In genomic region chr2:13572647-13573407, GRCm38 (mm10) we compare ENCODE assay signal across 8 mouse cellular contexts. TPM values are rescaled to one million over a fixed set of nuclear protein-coding genes. Genes with fewer than 3 reads are reported as not detected.
DNase-seq lines count a peak whose midpoint lies in the region; ATAC-seq and TF ChIP-seq lines count a peak whose summit lies in the region.

No protein-coding gene starts in this region.

- no peak for TF ChIP-seq CTCF in G1E (IDR thresholded peaks at IDR 0.05; ENCODE audit: low read depth, low read length)

- H3K9ac ChIP-seq in heart, embryonic 12.5 days = peak overlapping the region; percentile 97

- peak overlapping the region; percentile 87 for H3K4me3 ChIP-seq in heart, embryonic 12.5 days
- peak overlapping the region; percentile 75; the same call in 1 of the 2 replicates for H3K4me3 ChIP-seq in G1E (ENCODE audit: low read depth, low read length)
- peak overlapping the region; percentile 83 for H3K4me3 ChIP-seq in macrophage (ENCODE audit: inconsistent target)

- ATAC-seq in heart, embryonic 12.5 days (ENCODE audit: insufficient number of reproducible peaks, low FRiP score) = peak; percentile 5; the same call in 1 of the 2 replicates
- ATAC-seq in G1E (ENCODE audit: extremely low read depth, insufficient number of reproducible peaks, low FRiP score, poor library complexity, severe bottlenecking) = peak; percentile 9; the same call in 1 of the 2 replicates
- peak; percentile 5 for ATAC-seq in granulocyte monocyte progenitor cell, adult 5-6 weeks (replicated peaks; ENCODE audit: poor library complexity, severe bottlenecking)

- H3K27me3 ChIP-seq in heart, embryonic 12.5 days (replicated peaks) = no peaks in the 10 kb centered on the region
- H3K27me3 ChIP-seq in G1E (ENCODE audit: insufficient read depth, low read length) = peaks cover 68% of the 10 kb centered on the region

- no peaks in the 10 kb centered on the region for H3K9me3 ChIP-seq in heart, embryonic 12.5 days (replicated peaks)
- H3K9me3 ChIP-seq in G1E (replicated peaks) = no peaks in the 10 kb centered on the region

- H3K4me1 ChIP-seq in heart, embryonic 12.5 days (replicated peaks) = peaks cover 17% of the 10 kb centered on the region
- H3K4me1 ChIP-seq in G1E (ENCODE audit: insufficient read depth, low read depth, low read length) = peaks cover 42% of the 10 kb centered on the region

- no peak for DNase-seq in heart, adult 8-10 months (ENCODE audit: low spot score)
- DNase-seq in G1E (ENCODE audit: low spot score) = peak; percentile 7
- no peak for DNase-seq in urinary bladder, adult 2 months (ENCODE audit: low spot score)
- DNase-seq in frontal cortex, postnatal 10 days (ENCODE audit: low spot score in 2 of 2) = no peak
- DNase-seq in ovary, postnatal 14 days (ENCODE audit: low spot score) = no peak

- peak overlapping the region; percentile 94 for H3K27ac ChIP-seq in heart, embryonic 12.5 days (ENCODE audit: poor library complexity, severe bottlenecking)
- H3K27ac ChIP-seq in macrophage = peak overlapping the region; percentile 98

- H3K79me2 ChIP-seq in macrophage (ENCODE audit: inconsistent target) = peaks cover 39% of the 10 kb centered on the region

- 10% methylated on average over 12 of the region's 12 CpGs for WGBS in heart, embryonic 12.5 days
- under 1% methylated on average over 11 of the region's 12 CpGs for WGBS in macrophage (ENCODE audit: missing documents)

- peaks cover 14% of the 10 kb centered on the region for H3K36me3 ChIP-seq in heart, embryonic 12.5 days
- H3K36me3 ChIP-seq in G1E (replicated peaks) (peaks cover 3% of the 10 kb centered on the region), macrophage (ENCODE audit: inconsistent target) (peaks cover 11% of the 10 kb centered on the region)

- peak overlapping the region; percentile 71 for H3K4me2 ChIP-seq in heart, embryonic 12.5 days

RNA-seq across cellular contexts. Expression of gene Vim, which starts 0.9 kb away (rescaled TPM):
- polyA plus RNA-seq in heart, embryonic 12.5 days (2016; fragmentation: Nextera tagmentation; extraction: Ambion mirVana) = 912 and 971 TPM in 2 replicates
- 100 to 1,000 TPM; 214 to 291 (median 257) TPM for total RNA-seq in heart, adult 8-10 months (2022)
- total RNA-seq in G1E (2014; fragmentation: Nextera tagmentation) = 222 and 227 TPM in 2 replicates
- 1,355 and 1,410 TPM in 2 replicates for total RNA-seq in G1E (2017)
- 451 and 565 TPM in 2 replicates for polyA plus RNA-seq in G1E (2012)
- total RNA-seq in granulocyte monocyte progenitor cell, adult 5-6 weeks (2014; fragmentation: Nextera tagmentation) = 686 and 736 TPM in 2 replicates
- 783 and 809 TPM in 2 replicates for total RNA-seq in granulocyte monocyte progenitor cell, adult 5-6 weeks (2017)
- total RNA-seq in macrophage (2018; cell fraction: chromatin; rRNA removed) = 1,000 to 10,000 TPM in 11 of 26 experiments, 100 to 1,000 TPM in 15; 356 to 3,689 (median 853) TPM
- total RNA-seq in macrophage (2018; cell fraction: cytosol; rRNA removed) = 1,000 to 10,000 TPM; 1,475 to 4,121 (median 2,080) TPM
- total RNA-seq in macrophage (2018; cell fraction: nucleus; rRNA removed) = 1,000 to 10,000 TPM in 22 of 26 experiments, 100 to 1,000 TPM in 4; 768 to 3,052 (median 1,507) TPM
- 760 to 2,516 TPM (median 1,050 TPM) in 3 replicates for polyA plus RNA-seq in macrophage (2018)
- 971 and 1,095 TPM in 2 replicates for polyA plus RNA-seq in urinary bladder, adult 2 months (2012; rRNA removed)

RNA-seq across cellular contexts. Expression of gene Trdmt1, which starts 28.4 kb away (rescaled TPM):
- polyA plus RNA-seq in heart, embryonic 12.5 days (2016; fragmentation: Nextera tagmentation; extraction: Ambion mirVana) = 7.4 and 8.2 TPM in 2 replicates
- 1 to 10 TPM; 6.3 to 8.9 (median 7.5) TPM for total RNA-seq in heart, adult 8-10 months (2022)
- total RNA-seq in G1E (2014; fragmentation: Nextera tagmentation) (20.2 and 22.4 TPM in 2 replicates), G1E (2017) (7.3 and 9.1 TPM in 2 replicates)
- polyA plus RNA-seq in G1E (2012) (0.44 and 0.56 TPM in 2 replicates), macrophage (2018) (6.1 to 7.7 TPM (median 6.1 TPM) in 3 replicates)
- total RNA-seq in granulocyte monocyte progenitor cell, adult 5-6 weeks (2014; fragmentation: Nextera tagmentation) = 6.4 and 9.6 TPM in 2 replicates
- total RNA-seq in granulocyte monocyte progenitor cell, adult 5-6 weeks (2017) = 9.9 and 24.3 TPM in 2 replicates
- 10 to 100 TPM in 3 of 26 experiments, 1 to 10 TPM in 23; 2.1 to 11.2 (median 7.7) TPM for total RNA-seq in macrophage (2018; cell fraction: chromatin; rRNA removed)
- 1 to 10 TPM; 3.5 to 6.7 (median 4.7) TPM for total RNA-seq in macrophage (2018; cell fraction: cytosol; rRNA removed)
- 1 to 10 TPM; 2.4 to 9.7 (median 4.9) TPM for total RNA-seq in macrophage (2018; cell fraction: nucleus; rRNA removed)
- 9.8 and 10.0 TPM in 2 replicates for polyA plus RNA-seq in urinary bladder, adult 2 months (2012; rRNA removed)
